Mouse (Mus musculus) v-Abl transformed pro-B cells (cell line): ENCODE results near the gene Ntm.

ENCODE experiments used
- in situ Hi-C, 2 experiments: fragments of 400-800 bp; cut with MboI; formaldehyde crosslinking; loops; one replicate each; pipeline ENCODE4 v1.15.1; 2025; ENCODE audit not compliant: unreplicated experiment in 2 of 2

The Ntm gene

GRCm38 (mm10) chr9:29371341-29371740 is 591.6 kb downstream of the Ntm start:
- in situ Hi-C loops, result no loop called here

DNA sequence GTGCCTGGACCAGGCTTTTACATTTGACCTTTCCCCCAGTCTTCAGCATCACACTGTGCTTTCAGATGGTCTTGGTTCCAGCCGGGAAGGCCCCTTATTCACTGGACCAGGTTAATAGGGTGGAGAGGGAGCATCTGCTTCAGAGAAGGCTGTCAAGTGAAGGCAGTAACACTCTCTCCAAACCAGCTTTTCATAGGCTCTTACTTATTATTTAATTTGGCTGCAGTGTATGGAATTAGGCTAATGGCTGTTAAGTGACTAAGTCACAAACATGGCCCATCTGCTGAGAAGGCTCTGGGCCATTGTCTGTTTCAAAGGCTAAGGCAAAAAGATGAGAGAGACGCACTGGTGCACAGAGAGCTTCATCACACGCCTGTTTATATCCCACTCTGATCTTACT is 593.3 kb downstream of the Ntm start:
- in situ Hi-C loops, result no loop called here

DNA sequence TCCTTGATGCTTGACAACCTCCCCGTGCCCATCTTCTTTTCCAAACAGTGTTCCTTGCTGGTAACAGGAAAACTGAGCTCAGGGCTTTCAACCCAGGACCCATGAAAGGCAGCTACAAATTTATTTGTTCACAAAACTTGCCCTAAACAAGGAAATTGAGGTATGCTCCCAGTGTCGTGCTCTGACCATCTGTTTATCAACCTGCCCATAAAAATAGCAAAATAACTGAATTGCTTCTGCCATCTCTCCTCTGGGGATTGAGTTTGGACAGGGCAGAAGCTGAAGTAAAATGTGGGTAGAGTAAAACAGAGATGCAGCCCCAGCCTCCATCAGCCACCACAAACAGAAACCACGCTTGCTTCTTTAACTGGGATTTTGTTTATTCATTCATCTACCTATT is 594.6 kb downstream of the Ntm start:
- in situ Hi-C loops, result no loop called here

- in situ Hi-C loops, result no loop called here
These were observed 605.1 kb downstream of the Ntm start for GRCm38 (mm10) chr9:29357796-29358195.

- in situ Hi-C loops, result no loop called here
These were observed 620.6 kb downstream of the Ntm start for GRCm38 (mm10) chr9:29342303-29342702.

- in situ Hi-C loops, result no loop called here
These were observed 621.6 kb downstream of the Ntm start for GRCm38 (mm10) chr9:29341292-29341691.

GRCm38 (mm10) chr9:29335671-29336070 is 627.3 kb downstream of the Ntm start:
- in situ Hi-C loops, result no loop called here

DNA sequence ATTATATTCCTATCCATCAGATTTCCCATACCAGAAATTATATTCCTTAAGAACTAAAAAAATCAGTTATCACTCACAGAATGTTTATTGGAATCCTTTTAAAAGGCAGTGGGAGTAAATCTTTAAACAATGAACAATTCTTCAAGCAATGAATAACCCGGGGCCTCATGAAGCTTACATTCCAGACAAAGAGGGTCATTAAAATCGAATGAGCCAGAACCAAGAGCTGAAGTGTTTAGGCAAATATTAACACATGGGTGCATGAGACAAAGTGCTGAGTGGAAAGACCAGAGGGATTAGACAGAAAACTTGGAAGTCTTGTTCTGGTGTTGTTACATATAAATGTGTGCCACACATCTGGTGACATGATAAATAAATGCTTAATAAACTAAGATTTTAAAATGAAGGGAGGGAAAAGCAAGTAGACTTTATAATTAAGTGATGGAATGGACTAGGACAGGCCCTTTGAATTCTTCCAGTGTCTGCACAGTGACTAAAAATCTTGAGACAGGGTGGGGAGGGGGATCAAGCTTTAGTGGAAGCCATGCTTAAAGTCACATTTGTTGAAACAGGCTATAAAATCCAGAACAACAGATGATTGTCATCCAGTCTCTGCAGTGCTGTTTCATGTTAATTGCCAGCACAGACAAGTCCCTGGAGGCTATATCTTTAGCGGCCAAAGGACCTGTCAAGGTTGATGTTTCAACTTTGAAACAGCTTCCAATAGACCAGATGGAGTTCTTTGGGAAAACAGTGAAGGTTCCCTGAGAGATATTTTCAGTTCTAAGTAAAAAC is 630.4 kb downstream of the Ntm start:
- in situ Hi-C loops, result no loop called here

DNA sequence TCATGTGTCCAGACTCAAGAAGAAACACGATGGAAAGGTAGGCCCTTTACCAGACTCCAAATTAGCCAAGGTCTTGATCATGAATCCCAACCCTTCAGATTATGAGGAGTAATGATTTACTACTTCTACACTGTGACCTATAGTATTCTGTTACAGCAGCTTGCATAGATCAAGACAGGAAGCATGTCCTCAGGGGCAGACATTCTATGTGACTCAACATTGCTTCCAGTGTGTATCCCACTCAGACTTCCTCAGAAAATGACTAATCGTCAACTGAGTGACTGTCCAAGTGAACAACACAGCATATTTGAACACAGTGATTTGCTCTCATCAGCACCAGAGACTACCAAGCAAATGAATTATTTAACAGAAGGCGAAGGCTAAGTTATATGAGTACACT is 632.5 kb downstream of the Ntm start:
- in situ Hi-C loops, result no loop called here

DNA sequence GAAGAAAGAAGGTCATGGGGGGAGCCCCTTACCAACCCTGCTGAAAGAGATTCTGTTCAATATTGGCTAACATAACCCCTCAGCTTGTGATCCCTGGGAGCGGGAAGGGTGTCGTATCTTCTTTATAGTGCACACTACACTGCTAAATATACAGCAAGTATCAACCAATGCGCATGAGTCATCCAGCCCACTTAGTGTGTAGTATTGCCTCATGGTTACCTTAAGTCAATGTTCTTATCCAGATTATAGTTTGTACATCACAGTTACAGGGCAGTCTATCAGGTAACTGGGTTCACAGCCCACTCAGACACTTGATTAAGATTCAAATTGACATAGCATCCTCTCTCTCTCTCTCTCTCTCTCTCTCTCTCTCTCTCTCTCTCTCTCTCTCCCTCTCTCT is 636.7 kb downstream of the Ntm start:
- in situ Hi-C loops, result no loop called here

- in situ Hi-C loops, result no loop called here
These were observed 637.8 kb downstream of the Ntm start for GRCm38 (mm10) chr9:29325137-29325536.

DNA sequence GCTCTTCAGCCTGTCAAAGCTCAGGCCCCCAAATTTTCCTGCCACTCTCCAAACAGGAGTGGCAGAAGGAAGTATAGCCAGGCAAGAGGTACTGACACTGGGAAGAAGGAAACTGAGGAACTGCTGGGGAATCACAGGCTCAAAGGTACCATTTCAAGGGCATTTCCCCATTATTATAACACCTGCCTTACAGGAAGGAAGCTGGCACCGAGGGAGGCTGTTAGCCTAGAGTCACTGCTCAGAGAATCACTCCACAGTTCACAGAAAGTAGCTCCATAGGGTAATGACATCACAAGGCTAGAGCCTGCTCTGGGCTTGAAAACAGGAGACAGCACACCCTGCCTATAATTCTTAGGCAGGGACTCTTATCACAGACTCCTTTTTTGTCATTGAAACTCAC is 643.7 kb downstream of the Ntm start:
- in situ Hi-C loops, result no loop called here

GRCm38 (mm10) chr9:29318676-29319162 is 644.2 kb downstream of the Ntm start:
- in situ Hi-C loops, result no loop called here

GRCm38 (mm10) chr9:29317623-29318022 is 645.3 kb downstream of the Ntm start:
- in situ Hi-C loops, result no loop called here

- in situ Hi-C loops, result no loop called here
These were observed 647.1 kb downstream of the Ntm start for GRCm38 (mm10) chr9:29315842-29316241.

DNA sequence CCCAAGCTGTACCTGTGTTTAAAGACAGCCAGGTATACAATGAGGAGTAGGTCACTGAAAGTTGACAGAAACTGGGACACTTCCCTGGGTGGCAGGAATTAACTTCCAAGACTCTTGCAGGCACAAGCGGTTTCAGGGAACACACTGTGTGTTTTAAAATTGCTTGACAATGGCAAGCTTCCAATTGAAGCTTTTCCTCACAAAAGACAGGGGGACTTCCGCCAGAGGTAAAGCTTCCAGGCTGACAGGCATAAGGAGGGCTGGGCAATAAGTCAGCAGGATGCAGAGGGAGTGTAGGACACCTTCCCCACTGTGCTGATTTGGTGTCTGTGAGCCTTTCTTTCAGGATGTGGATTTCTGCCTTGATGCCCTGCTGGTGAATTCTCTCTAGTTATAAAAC is 656.0 kb downstream of the Ntm start:
- in situ Hi-C loops, result no loop called here

DNA sequence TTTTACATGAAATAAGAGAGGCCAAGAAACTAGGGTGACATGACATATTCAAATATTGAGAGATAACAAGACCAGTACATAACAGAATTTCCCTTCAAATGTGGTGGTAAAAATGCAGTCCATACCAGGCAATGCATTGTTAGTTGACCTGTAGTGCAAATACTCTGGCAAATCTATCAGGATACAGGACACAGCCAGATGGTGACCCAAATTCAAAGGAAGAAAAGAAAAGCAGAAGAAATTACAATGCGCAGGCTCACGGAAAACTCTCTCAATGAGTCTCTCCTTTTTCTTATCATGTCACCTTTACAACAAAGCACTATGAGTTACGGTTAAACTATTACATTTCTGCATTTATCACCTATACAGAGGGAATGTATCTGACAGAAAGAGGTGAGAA is 664.6 kb downstream of the Ntm start:
- in situ Hi-C loops, result no loop called here

DNA sequence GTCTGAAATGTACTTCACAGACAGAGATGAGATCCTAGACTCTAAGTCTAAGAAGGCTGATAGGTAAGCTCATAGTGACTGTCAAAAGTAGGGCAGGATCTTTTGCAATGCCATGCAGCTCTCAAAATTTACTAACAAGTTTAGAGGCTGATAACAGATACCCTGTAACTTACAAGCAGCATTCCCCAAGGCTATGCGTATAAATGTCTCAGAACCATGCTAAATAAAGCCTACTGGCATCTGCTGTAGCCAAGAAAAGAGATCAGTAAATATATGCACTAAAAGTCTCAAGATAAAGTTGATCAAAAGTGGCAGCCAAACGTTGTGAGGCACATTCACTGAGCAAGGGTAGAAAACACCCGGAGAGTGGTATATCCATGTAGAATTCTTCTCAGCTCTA is 666.2 kb downstream of the Ntm start:
- in situ Hi-C loops, result no loop called here

DNA sequence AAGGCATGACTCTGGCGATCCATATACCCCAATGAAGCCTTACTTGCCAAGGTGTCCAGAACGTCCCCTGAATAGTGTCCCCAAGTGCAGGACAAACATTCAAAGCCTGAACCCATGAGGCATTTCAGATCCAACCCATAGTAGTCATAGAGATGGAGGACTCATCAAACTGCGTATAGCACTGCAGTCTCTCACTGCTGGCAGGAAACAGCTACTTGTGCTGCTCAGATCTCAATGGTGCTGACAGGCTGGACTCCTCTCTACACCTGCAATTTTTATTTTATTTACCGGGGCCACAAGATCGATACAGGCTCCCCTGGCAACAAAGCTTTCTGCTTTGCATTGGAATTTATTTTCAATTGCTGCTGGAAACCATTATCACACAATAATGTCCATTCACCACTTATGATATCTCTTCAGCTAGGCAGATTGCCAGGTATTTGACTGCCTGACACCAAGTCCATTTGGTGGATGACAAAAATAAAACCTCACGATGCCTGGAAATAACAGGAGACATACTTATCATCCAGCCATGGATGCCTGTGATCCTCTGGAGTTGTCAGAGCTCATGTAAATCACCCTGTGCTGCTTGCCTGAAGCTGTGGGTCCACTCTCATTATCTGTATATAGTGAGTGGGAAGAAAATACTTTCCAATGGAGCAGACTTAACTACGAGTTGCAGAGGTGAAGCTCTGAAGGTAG is 674.8 kb downstream of the Ntm start:
- in situ Hi-C loops, result no loop called here

- in situ Hi-C loops, result no loop called here
These were observed 677.8 kb downstream of the Ntm start for GRCm38 (mm10) chr9:29285144-29285543.

DNA sequence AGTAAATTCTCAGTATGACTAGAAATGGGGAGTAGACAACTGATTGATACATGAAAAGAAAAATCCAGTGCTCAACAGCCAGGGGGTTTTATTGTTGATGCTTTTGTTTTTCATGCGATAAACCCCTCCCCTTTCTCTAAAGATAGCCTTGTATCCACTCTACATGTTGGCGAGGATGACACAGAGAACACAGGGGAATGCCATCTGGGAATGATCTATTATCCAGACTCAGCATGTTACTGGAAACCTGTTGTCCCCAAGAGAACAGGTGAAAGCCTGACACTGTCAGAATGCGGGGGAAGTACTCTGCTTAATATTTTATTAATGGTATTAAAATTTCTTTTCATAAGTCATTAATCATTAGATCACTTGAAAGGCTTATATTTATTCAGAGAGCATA is 690.1 kb downstream of the Ntm start:
- in situ Hi-C loops, result no loop called here

GRCm38 (mm10) chr9:29269988-29270387 is 693.0 kb downstream of the Ntm start:
- in situ Hi-C loops, result no loop called here
